18 mouse cellular contexts compared by ENCODE assay signal in the genomic region with DNA sequence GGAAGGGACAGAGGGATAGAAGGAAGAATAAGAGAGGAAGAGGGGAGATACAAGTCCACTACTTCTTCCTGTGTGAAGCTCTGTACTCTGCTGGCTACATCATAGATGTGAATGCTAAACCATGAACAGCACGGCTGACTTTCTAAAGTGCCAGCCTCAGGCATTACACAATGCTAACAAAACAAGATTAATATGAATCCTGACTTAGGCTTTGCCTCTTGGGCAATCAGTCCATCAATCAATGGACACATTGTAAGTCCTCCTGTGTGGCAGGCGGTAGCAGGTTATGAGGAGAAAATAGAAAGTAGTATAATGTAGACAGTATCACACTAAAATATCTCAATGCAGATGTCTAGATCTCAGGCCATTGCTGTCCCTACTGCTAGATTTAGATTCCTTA.
"Had no signal": no experiment of that assay in that cellular context is flagged by ENCODE, and none has a peak within 500 bp of the region (broad histone marks: within the 10 kb centered on the region; RNA-seq: fewer than 3 reads in every experiment).

No protein-coding gene starts in this region.

- H3K9ac ChIP-seq: lung, embryonic 14.5 days; midbrain, embryonic 12.5 days; neural tube, embryonic 13.5 days; neural tube, embryonic 15.5 days had no signal

- DNase-seq: lung, adult 18-20 months; lung, embryonic 14.5 days; lung, postnatal 10 days; lung, postnatal 4 days; midbrain, embryonic 14.5 days; right cerebral cortex, adult 18-20 months; right cerebral cortex, postnatal 25 days; right cerebral cortex, postnatal 4 days; spleen, adult 18-20 months; thymus, adult 18-20 months; thymus, postnatal 14 days; thymus, postnatal 36 days had no signal

- H3K36me3 ChIP-seq: midbrain, embryonic 10.5 days; midbrain, embryonic 12.5 days; neural tube, embryonic 13.5 days; neural tube, embryonic 15.5 days had no signal

- H3K9me3 ChIP-seq: midbrain, embryonic 10.5 days; midbrain, embryonic 12.5 days; neural tube, embryonic 13.5 days; neural tube, embryonic 15.5 days had no signal

- H3K4me3 ChIP-seq: midbrain, embryonic 10.5 days; midbrain, embryonic 12.5 days; myocyte; neural tube, embryonic 13.5 days; neural tube, embryonic 15.5 days had no signal

- H3K27me3 ChIP-seq: midbrain, embryonic 12.5 days; neural tube, embryonic 13.5 days; neural tube, embryonic 15.5 days had no signal

- H3K4me1 ChIP-seq: midbrain, embryonic 10.5 days; midbrain, embryonic 12.5 days; neural tube, embryonic 13.5 days; neural tube, embryonic 15.5 days had no signal

- ATAC-seq: midbrain, embryonic 16.5 days had no signal

- H3K4me2 ChIP-seq: lung, embryonic 14.5 days; midbrain, embryonic 12.5 days; neural tube, embryonic 13.5 days; neural tube, embryonic 15.5 days had no signal

- H3K27ac ChIP-seq: midbrain, embryonic 10.5 days; midbrain, embryonic 12.5 days; neural tube, embryonic 13.5 days; neural tube, embryonic 15.5 days had no signal
